Mouse (Mus musculus): Measurements from ENCODE around the gene Spag9. TPM values are rescaled to one million over a fixed set of nuclear protein-coding genes. Genes with fewer than 3 reads are reported as not detected.

The Spag9 gene
- 33.7 and 34.1 TPM in 2 replicates for polyA plus RNA-seq (2015; fragmentation: Nextera tagmentation; extraction: Ambion mirVana)

DNA sequence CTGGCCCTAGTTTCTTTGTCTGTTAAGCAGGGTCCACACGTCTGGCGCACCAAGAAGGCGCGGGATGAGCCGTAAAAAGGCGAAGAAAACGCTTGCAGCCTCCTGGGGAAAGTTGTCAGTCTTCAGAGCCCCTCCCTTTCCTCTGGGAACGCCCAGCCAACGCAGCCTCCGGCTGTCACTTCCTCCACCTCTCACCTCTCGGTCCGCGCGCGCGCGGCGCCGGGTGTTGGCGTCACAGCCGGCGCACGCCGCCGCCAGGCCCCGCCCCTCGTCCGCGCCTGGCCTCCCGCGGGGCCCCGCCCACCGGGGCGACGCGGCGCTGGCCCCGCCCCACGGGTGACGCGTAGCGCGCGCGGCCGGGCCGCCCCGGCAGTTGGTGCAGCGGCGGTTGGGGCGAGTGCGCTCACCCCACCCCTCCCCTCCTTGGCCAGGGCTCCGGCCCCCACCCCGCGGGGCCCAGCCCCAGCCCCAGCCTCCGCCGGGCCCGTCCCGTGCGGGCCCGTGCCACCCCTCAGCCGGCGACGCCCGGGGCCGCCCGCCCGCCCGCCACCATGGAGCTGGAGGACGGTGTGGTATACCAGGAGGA, at the start of gene Spag9:
Gene Spag9, plus strand, starts transcription at position 372 of the 586 bp plus-strand sequence.
- peaks cover 23% of the 10 kb centered on the region for H3K4me1 ChIP-seq (replicated peaks)
- H3K4me2 ChIP-seq: peak within 1 kb of the TSS; percentile 79
- no peaks in the 10 kb centered on the region for H3K36me3 ChIP-seq
- H3K27me3 ChIP-seq: no peaks in the 10 kb centered on the region
- H3K4me3 ChIP-seq: peak within 1 kb of the TSS; percentile 96
- no peaks in the 10 kb centered on the region for H3K9me3 ChIP-seq (replicated peaks)
- H3K9ac ChIP-seq: peak within 1 kb of the TSS; percentile 95
- ATAC-seq (replicated peaks; ENCODE audit: insufficient number of reproducible peaks, insufficient read depth, low FRiP score, low read depth): peak; percentile 92
- peak within 1 kb of the TSS; percentile 98 for H3K27ac ChIP-seq
- under 1% methylated on average over 47 of the region's 70 CpGs for WGBS

DNA sequence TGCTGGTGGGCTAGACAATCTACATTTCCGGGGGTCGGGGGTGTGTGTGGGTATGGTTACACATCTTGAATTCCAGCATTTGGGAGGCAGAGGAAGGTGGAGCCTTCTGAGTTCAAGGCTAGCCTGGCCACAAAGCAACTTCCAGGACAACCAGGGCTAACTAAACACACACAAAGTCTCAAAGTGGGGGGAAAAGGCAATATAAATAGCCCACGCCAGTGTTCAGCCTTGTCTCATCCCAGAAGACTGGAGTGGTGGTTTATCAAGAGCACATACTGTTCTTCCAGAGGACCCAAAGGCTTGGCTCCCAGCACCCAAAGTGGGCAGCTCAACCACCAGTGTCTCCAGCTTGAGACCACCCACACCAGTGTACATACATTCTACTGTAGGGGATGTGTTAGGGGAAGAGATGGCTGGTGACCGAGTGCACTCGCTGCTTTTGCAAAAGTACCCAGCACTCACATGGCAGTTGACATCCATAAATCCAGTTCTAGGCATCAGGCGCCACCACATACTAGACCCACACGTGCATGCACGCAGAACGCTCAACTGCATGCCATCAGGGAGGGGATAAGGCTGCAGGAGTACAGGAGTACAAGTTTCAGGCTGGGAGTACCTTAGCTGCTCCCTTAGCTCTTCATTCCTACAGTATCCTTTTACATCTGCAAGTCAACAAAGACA, 46.9 kb upstream of the Spag9 start:
- H3K4me1 ChIP-seq (replicated peaks): peaks cover 9% of the 10 kb centered on the region
- ATAC-seq (replicated peaks; ENCODE audit: insufficient number of reproducible peaks, insufficient read depth, low FRiP score, low read depth): no peak
- no peak overlapping the region for H3K4me2 ChIP-seq
- no peaks in the 10 kb centered on the region for H3K9me3 ChIP-seq (replicated peaks)
- no peaks in the 10 kb centered on the region for H3K27me3 ChIP-seq
- WGBS: 88% methylated on average over 9 of the region's 9 CpGs
- H3K27ac ChIP-seq: no peak overlapping the region
- H3K9ac ChIP-seq: no peak overlapping the region
- H3K4me3 ChIP-seq: no peak overlapping the region
- peaks cover 55% of the 10 kb centered on the region for H3K36me3 ChIP-seq

DNA sequence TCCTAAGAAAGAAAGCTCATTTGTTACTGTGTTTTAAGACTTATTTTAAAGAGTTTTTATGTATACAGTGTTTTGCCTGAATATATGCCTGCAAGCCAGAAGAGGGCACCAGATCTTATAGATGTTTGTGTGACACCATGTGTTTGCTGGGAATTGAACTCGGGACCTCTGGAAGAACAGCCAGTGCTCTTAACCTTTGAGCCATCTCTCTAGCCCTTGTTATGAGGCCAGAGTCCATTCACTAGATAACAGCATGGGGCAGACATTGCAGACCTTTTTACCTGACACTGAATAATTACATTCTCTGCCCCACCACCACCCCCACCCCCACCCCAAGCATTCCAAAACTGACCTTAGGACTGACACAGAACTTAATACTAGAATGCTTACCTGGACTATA, 45.8 kb upstream of the Spag9 start:
- H3K9ac ChIP-seq: no peak overlapping the region
- peaks cover 12% of the 10 kb centered on the region for H3K4me1 ChIP-seq (replicated peaks)
- H3K36me3 ChIP-seq: peaks cover 55% of the 10 kb centered on the region
- WGBS: 90% methylated on average over 1 of the region's 1 CpGs
- no peak for ATAC-seq (replicated peaks; ENCODE audit: insufficient number of reproducible peaks, insufficient read depth, low FRiP score, low read depth)
- no peaks in the 10 kb centered on the region for H3K27me3 ChIP-seq
- H3K4me2 ChIP-seq: no peak overlapping the region
- no peak overlapping the region for H3K4me3 ChIP-seq
- no peak overlapping the region for H3K27ac ChIP-seq
- H3K9me3 ChIP-seq (replicated peaks): no peaks in the 10 kb centered on the region

DNA sequence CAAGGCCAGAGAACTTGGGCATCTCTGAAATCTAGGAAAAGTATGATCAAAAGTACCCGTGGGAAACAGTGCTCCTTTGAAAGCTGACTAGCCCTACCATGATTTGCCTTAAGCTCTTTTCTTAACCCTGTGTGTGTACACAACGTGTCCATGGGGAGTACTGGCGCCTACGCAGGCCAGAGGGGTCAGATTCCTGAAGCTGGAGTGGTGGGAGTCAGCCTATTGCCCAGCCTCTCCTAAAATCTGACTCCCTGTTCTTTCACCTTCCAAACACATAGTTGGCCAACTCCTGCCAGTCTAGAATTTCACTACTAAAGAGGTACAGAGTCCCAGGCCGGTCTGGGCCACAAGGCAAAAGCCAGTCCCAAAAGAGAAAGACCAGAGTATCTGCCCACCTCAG, 43.5 kb upstream of the Spag9 start:
- Histone ChIP-seq H3K36me3 (peaks cover 48% of the 10 kb centered on the region), H3K27me3 (no peaks in the 10 kb centered on the region), H3K9me3 (replicated peaks) (no peaks in the 10 kb centered on the region), H3K4me3 (no peak overlapping the region), H3K9ac (no peak overlapping the region), H3K4me2 (no peak overlapping the region), H3K27ac (no peak overlapping the region), H3K4me1 (replicated peaks) (peaks cover 19% of the 10 kb centered on the region)
- ATAC-seq (replicated peaks; ENCODE audit: insufficient number of reproducible peaks, insufficient read depth, low FRiP score, low read depth): no peak
- WGBS: 74% methylated on average over 5 of the region's 5 CpGs

DNA sequence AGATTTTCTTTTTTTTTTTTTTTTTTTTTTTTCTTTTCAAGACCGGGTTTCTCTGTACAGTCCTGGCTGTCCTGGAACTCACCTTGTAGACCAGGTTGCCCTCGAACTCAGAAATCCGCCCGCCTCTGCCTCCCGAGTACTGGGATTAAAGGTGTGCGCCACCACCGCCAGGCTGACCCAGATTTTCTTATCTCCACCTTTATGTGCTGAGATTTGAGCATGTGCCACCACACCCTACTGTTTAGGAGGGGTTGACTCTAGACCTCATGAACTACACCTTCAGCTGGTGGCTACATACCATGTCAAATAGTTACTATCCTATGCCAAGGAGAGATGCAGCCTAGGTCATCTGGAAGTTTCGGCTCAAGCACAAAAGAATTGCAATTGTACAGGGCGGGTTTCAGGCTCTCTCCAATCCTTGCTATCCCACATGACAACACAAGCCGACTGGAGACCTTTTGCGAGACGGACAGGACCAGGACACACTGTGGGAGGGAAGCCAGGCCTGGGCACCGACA, 41.1 kb upstream of the Spag9 start:
- Histone ChIP-seq H3K9ac (peak overlapping the region; percentile 69), H3K27ac (peak overlapping the region; percentile 96), H3K36me3 (peaks cover 47% of the 10 kb centered on the region), H3K4me2 (peak overlapping the region; percentile 85), H3K4me1 (replicated peaks) (peaks cover 19% of the 10 kb centered on the region), H3K27me3 (no peaks in the 10 kb centered on the region), H3K9me3 (replicated peaks) (no peaks in the 10 kb centered on the region), H3K4me3 (peak overlapping the region; percentile 84)
- ATAC-seq (replicated peaks; ENCODE audit: insufficient number of reproducible peaks, insufficient read depth, low FRiP score, low read depth): no peak; the same call in 1 of the 2 replicates
- WGBS: 34% methylated on average over 13 of the region's 13 CpGs

DNA sequence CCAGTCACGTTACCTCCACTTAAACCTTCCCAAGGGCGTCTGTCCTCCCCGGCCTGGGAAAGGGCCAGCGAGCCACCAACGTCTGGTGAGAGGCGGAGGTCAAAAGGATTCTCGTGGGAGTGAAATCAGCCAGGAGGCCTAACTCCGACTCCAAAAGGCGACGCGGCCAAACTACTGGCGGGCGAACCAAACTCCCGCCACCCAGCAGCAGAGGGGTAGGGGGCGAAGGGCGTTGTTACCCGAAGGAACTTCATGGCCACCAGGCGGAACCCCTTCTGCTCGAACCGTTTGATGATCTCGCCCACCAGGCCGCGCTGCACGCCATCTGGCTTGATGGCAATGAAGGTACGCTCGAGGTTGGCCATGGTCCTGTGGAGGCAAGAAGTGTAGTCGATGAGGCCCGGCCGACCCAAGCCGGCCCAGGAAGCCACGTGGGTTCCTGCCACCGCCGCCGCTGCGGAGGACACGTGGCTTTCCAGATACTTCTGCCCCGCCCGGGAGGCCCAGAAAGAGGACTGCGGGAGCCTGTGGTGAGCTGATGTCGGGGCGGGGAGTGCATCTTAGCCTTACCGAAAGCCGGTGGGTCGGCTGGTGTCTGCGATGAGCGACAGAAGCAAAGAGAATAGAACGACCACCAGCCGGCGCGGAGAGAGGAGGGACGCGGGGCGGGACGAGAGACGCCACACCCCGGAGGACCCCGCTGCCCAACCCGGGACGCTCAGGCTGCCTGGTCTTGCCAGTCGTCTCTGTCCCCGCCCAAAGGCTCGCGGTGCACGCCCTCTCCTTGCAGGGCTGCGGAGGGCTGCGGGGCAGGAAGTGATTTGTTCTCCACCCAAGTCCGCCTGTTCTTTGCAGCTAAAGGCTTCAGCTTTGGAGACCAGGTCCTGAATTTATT, 40.4 kb upstream of the Spag9 start:
- Histone ChIP-seq H3K4me3 (peak overlapping the region; percentile 84), H3K36me3 (peaks cover 47% of the 10 kb centered on the region), H3K4me1 (replicated peaks) (peaks cover 19% of the 10 kb centered on the region), H3K9ac (peak overlapping the region; percentile 69), H3K27me3 (no peaks in the 10 kb centered on the region), H3K9me3 (replicated peaks) (no peaks in the 10 kb centered on the region), H3K4me2 (peak overlapping the region; percentile 85), H3K27ac (peak overlapping the region; percentile 96)
- under 1% methylated on average over 67 of the region's 67 CpGs for WGBS
- ATAC-seq (replicated peaks; ENCODE audit: insufficient number of reproducible peaks, insufficient read depth, low FRiP score, low read depth): peak; percentile 96

DNA sequence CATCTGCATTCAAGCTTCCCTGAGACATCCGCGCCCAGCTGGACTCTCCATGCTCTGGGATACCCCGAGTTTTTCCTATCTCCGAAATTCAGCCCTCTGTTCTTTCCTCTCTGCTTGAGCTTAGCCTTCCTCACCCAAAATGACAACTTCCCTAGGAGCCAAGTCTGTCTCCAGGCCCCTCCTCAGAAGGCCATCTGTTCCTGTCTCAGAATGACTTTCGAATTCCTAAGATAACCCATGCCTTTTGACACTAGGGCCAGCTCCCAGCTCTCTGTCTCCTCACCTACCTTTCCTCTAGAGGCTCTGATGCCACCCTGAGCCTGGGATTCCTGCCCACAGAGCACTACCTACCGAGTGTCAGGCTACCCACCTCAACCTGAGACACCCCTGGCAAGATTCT, 39.7 kb upstream of the Spag9 start, which contains the start of gene Nme2:
Gene Nme2, minus strand, starts transcription at position 101 of the 400 bp plus-strand sequence.
- Histone ChIP-seq H3K9ac (peak within 1 kb of the TSS; percentile 69), H3K4me3 (peak within 1 kb of the TSS; percentile 84), H3K27ac (peak within 1 kb of the TSS; percentile 96), H3K9me3 (replicated peaks) (no peaks in the 10 kb centered on the region), H3K4me2 (peak within 1 kb of the TSS; percentile 85), H3K36me3 (peaks cover 46% of the 10 kb centered on the region), H3K27me3 (no peaks in the 10 kb centered on the region), H3K4me1 (replicated peaks) (peaks cover 19% of the 10 kb centered on the region)
- WGBS: under 1% methylated on average over 6 of the region's 6 CpGs
- ATAC-seq (replicated peaks; ENCODE audit: insufficient number of reproducible peaks, insufficient read depth, low FRiP score, low read depth): peak; percentile 4; the same call in 1 of the 2 replicates

DNA sequence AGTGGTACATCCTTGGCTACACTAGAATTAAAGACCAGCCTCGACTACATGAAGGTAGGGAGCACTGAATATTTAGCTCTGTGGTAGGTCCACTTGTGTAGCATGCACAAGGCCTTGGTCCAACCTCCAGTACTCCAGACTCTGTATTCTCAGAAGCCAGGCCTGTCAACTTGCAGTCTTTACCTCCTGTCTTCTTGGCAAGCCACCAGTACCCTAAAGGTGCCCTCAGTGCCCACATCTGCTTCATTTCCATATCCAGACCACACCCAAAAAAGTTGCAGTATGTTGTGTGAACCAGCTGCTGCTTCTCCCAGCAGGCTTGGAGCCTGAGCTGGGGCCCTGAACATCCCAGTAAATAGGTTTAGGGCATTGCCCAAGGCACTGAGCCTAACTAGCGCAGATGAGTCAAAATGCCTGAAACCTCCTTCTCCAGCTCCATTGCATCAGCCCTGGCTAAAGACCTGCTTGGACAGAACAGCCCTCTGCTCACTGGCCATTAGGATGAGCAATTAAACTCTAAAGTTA, 38.8 kb upstream of the Spag9 start:
- no peaks in the 10 kb centered on the region for H3K27me3 ChIP-seq
- WGBS: 80% methylated on average over 2 of the region's 2 CpGs
- no peaks in the 10 kb centered on the region for H3K9me3 ChIP-seq (replicated peaks)
- peak overlapping the region; percentile 96; the same call in 1 of the 2 replicates for H3K27ac ChIP-seq
- H3K4me3 ChIP-seq: no peak overlapping the region
- no peak overlapping the region for H3K9ac ChIP-seq
- H3K4me1 ChIP-seq (replicated peaks): peaks cover 19% of the 10 kb centered on the region
- peaks cover 44% of the 10 kb centered on the region for H3K36me3 ChIP-seq
- H3K4me2 ChIP-seq: no peak overlapping the region
- no peak for ATAC-seq (replicated peaks; ENCODE audit: insufficient number of reproducible peaks, insufficient read depth, low FRiP score, low read depth)

DNA sequence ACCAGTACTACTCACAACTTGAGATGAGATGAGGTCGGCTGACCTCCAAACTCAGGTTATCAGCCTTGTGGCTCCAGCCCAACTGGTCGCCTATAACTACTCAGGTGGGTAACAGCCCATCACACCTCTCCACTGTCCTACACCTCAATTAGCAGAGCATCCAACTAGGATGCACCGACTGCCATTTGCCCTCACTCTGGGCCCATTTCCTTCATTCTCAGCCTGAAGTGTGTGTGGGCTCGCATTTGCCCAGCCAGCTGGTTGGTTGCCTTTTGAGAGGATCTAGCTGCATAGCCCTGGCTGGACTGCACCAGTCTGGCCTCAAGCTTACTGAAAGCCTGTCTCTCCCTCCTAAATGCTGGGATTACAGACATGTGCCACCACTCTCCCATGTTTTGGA, 38.1 kb upstream of the Spag9 start:
- Histone ChIP-seq H3K4me2 (no peak overlapping the region), H3K4me1 (replicated peaks) (peaks cover 19% of the 10 kb centered on the region), H3K9me3 (replicated peaks) (no peaks in the 10 kb centered on the region), H3K27ac (no peak overlapping the region), H3K9ac (no peak overlapping the region), H3K4me3 (no peak overlapping the region), H3K36me3 (peaks cover 44% of the 10 kb centered on the region), H3K27me3 (no peaks in the 10 kb centered on the region)
- 66% methylated on average over 4 of the region's 4 CpGs for WGBS
- ATAC-seq (replicated peaks; ENCODE audit: insufficient number of reproducible peaks, insufficient read depth, low FRiP score, low read depth): no peak

DNA sequence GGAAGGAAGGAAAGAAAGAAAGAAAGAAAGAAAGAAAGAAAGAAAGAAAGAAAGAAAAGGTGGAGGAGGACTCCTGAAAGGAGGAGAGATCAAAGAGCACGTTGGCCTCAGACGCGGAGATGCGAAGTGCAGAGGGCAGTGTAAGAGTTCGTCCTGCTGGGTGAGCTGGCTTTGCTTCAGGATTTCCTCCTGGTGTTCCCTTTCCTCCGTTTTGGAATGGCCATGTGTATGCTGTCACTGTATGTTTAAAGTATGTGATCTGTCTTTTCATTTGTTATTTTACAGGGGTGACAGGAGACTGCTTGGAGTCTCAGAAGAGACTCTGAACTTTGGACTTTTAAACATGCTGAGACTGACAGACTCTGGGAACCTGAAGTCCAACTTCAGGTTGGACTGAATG, 34.4 kb upstream of the Spag9 start:
- H3K4me2 ChIP-seq: no peak overlapping the region
- no peaks in the 10 kb centered on the region for H3K9me3 ChIP-seq (replicated peaks)
- no peak overlapping the region for H3K9ac ChIP-seq
- H3K27me3 ChIP-seq: no peaks in the 10 kb centered on the region
- H3K4me1 ChIP-seq (replicated peaks): peaks cover 3% of the 10 kb centered on the region
- H3K36me3 ChIP-seq: peaks cover 67% of the 10 kb centered on the region
- H3K4me3 ChIP-seq: no peak overlapping the region
- ATAC-seq (replicated peaks; ENCODE audit: insufficient number of reproducible peaks, insufficient read depth, low FRiP score, low read depth): no peak
- H3K27ac ChIP-seq: no peak overlapping the region
- 82% methylated on average over 6 of the region's 6 CpGs for WGBS

DNA sequence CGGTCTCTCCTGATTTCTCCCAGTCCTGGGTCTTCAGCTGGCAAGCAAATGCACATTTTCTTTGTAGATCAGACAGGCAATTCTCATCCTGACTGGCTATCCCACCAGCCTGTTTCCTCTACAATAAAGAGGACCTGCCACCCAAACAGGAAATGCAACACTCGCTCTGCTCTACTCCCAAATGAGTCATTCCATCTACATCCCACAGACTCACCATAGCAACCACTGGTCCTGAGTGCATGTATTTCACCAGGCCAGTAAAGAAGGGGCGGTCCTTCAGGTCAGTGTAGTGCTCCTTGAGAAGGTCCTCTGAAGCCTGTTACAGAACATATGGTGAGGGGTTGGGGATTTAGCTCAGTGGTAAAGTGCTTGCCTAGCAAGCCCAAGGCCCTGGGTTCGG, 32.9 kb upstream of the Spag9 start:
- no peak for ATAC-seq (replicated peaks; ENCODE audit: insufficient number of reproducible peaks, insufficient read depth, low FRiP score, low read depth)
- peaks cover 67% of the 10 kb centered on the region for H3K36me3 ChIP-seq
- H3K4me3 ChIP-seq: no peak overlapping the region
- WGBS: 86% methylated on average over 4 of the region's 4 CpGs
- H3K9ac ChIP-seq: no peak overlapping the region
- H3K4me2 ChIP-seq: no peak overlapping the region
- H3K27me3 ChIP-seq: no peaks in the 10 kb centered on the region
- no peaks in the 10 kb centered on the region for H3K9me3 ChIP-seq (replicated peaks)
- H3K27ac ChIP-seq: no peak overlapping the region
- peaks cover 7% of the 10 kb centered on the region for H3K4me1 ChIP-seq (replicated peaks)

Measured in heart, embryonic 15.5 days (tissue).